Mouse (Mus musculus) limb, embryonic 13.5 days (tissue): Measurements from ENCODE around the gene Rbms3. TPM values are rescaled to one million over a fixed set of nuclear protein-coding genes. Genes with fewer than 3 reads are reported as not detected.

Experiments used
- ATAC-seq: fragments of 200-750 bp; cut with Nextera tagmentation; 2 replicates; pipeline ENCODE4 v1.8.0; 2017; ENCODE audit warnings: low read depth, moderate number of reproducible peaks, moderate TSS enrichment; ENCODE audit not compliant: low FRiP score
- H3K27ac ChIP-seq: fragments of 300-500 bp; sonication (generic); 2 replicates; pipeline ENCODE4 v1.5.1; 2015; ENCODE audit warnings: inconsistent platforms, mild to moderate bottlenecking, moderate library complexity
- H3K27me3 ChIP-seq: fragments of 300-500 bp; sonication (generic); 2 replicates; pipeline ENCODE4 v1.6.1; 2015; ENCODE audit warnings: mild to moderate bottlenecking, inconsistent platforms
- H3K36me3 ChIP-seq: fragments of 300-500 bp; sonication (generic); 2 replicates; pipeline ENCODE4 v1.6.1; 2015; ENCODE audit warnings: inconsistent platforms, mild to moderate bottlenecking, moderate library complexity
- H3K4me1 ChIP-seq: fragments of 300-500 bp; sonication (generic); 2 replicates; pipeline ENCODE4 v1.6.1; 2015; ENCODE audit warnings: inconsistent platforms
- H3K4me2 ChIP-seq: fragments of 300-500 bp; sonication (generic); replicated peaks from 2 replicates; pipeline ENCODE4 v1.6.1; 2015; ENCODE audit warnings: inconsistent platforms, mild to moderate bottlenecking, moderate library complexity
- H3K4me3 ChIP-seq: fragments of 300-500 bp; sonication (generic); 2 replicates; pipeline ENCODE4 v1.5.1; 2015; ENCODE audit warnings: moderate library complexity, mild to moderate bottlenecking, inconsistent platforms
- H3K9ac ChIP-seq: fragments of 300-500 bp; sonication (generic); 2 replicates; pipeline ENCODE4 v1.6.1; 2015; ENCODE audit warnings: mild to moderate bottlenecking, inconsistent platforms
- H3K9me3 ChIP-seq: fragments of 300-500 bp; sonication (generic); 2 replicates; pipeline ENCODE4 v1.6.1; 2016; ENCODE audit warnings: inconsistent platforms
- WGBS: fragments of 180-500 bp; shearing (Covaris S2); methylation state at CpG from one replicate; pipeline ENCODE4 v1.1.7; 2015; 5-methylcytosine and 5-hydroxymethylcytosine counted together
- polyA plus RNA-seq: library from polyadenylated mRNA; unstranded; fragments of >200 nt; fragmentation: Nextera tagmentation; extraction: Ambion mirVana; gene quantifications from 2 replicates; pipeline ENCODE4 v1.2.1, GENCODE M21; 2015

Rbms3 gene
- polyA plus RNA-seq, 1 experiment from 2014 or later: 101 TPM

DNA sequence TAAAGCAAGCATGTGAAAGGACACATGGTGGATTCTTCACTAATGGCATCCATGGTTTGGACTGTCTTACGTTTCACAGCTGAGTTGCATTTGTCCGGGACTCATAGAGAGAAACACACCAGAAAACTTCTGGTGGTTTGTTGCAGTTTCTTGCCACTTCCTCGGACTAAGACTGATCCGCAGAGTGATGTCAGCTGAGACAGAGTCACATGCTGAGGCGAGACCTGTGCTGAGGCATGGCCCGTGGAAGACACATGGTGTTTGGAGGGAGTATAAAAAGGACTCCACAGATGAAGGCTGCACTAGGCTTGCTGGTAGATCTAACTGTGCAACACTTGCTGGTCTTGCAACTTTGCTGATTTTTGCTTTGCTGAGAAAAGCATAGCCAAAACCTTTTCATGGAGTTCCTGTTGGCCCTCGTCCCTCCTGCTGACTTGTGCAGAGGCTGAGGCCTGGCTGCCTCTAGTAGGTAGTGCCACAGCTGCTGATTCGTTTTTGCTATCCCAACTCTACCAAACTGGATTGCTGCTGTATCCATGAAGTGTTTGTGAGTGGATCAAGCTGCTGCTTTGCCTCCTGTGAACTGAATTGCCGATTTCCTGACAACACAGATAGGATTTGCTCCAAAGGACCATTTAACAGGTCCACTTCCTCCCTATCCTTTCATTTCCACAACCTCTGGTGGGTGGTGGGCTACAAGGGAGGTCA is 742.6 kb downstream of the Rbms3 start:
- Histone ChIP-seq H3K36me3 (peaks cover 4% of the 10 kb centered on the region; the same call in 1 of the 2 replicates), H3K4me2 (no peak overlapping the region), H3K27ac (no peak overlapping the region), H3K4me3 (no peak overlapping the region), H3K4me1 (peaks cover 10% of the 10 kb centered on the region), H3K9me3 (peaks cover 2% of the 10 kb centered on the region; the same call in 1 of the 2 replicates), H3K27me3 (no peaks in the 10 kb centered on the region), H3K9ac (no peak overlapping the region)
- ATAC-seq: no peak
- WGBS: 79% methylated on average over 9 of the region's 9 CpGs

DNA sequence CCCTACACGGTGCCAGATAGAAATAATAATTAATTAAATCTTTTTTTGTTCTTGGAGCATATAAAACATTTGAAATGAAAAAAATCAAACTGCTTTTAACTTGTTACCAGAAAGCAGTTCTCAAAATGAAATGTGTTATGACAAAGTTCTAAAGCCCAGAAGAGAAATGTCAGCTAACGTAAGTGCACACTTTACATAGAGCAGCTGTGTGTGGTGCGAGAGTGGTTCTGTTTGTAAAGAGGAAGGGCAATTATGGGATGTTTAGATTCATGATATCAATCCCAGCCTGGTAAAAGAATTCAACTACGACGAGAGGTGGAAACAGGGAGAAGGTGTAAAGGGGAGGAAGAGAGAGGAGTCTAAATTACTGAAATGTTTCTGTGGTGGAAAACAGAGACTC is 744.1 kb downstream of the Rbms3 start:
- H3K27ac ChIP-seq: no peak overlapping the region
- ATAC-seq: no peak
- no peaks in the 10 kb centered on the region for H3K27me3 ChIP-seq
- peaks cover 4% of the 10 kb centered on the region; the same call in 1 of the 2 replicates for H3K9me3 ChIP-seq
- H3K4me3 ChIP-seq: no peak overlapping the region
- no peak overlapping the region for H3K4me2 ChIP-seq
- WGBS: 60% methylated on average over 5 of the region's 5 CpGs
- H3K9ac ChIP-seq: no peak overlapping the region
- peaks cover 14% of the 10 kb centered on the region for H3K4me1 ChIP-seq
- no peaks in the 10 kb centered on the region for H3K36me3 ChIP-seq

DNA sequence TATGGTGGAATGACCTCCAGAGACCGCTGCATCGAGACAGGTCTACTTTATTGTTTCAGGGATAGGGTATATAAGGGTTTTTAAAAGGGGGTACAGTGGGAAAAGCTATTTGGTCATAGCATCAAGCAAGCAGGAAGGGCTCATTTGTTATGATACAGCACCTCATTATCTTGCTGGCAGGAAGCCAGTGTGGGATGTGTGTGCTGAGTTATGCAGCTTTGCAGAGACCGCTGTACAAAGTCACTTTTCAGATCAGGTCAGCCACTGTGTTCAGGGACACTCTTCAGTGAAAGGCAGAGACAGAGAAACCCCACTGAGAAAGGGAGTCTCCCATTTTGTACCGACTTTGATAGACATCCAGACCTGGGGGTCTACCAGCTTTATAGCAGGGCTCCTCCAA is 749.2 kb downstream of the Rbms3 start:
- H3K4me3 ChIP-seq: no peak overlapping the region
- H3K36me3 ChIP-seq: peaks cover 12% of the 10 kb centered on the region
- H3K27ac ChIP-seq: no peak overlapping the region; the same call in 1 of the 2 replicates
- no peaks in the 10 kb centered on the region for H3K27me3 ChIP-seq
- 59% methylated on average over 4 of the region's 4 CpGs for WGBS
- no peak overlapping the region for H3K9ac ChIP-seq
- peaks cover 16% of the 10 kb centered on the region for H3K9me3 ChIP-seq
- ATAC-seq: no peak
- H3K4me1 ChIP-seq: peaks cover 27% of the 10 kb centered on the region
- no peak overlapping the region for H3K4me2 ChIP-seq

DNA sequence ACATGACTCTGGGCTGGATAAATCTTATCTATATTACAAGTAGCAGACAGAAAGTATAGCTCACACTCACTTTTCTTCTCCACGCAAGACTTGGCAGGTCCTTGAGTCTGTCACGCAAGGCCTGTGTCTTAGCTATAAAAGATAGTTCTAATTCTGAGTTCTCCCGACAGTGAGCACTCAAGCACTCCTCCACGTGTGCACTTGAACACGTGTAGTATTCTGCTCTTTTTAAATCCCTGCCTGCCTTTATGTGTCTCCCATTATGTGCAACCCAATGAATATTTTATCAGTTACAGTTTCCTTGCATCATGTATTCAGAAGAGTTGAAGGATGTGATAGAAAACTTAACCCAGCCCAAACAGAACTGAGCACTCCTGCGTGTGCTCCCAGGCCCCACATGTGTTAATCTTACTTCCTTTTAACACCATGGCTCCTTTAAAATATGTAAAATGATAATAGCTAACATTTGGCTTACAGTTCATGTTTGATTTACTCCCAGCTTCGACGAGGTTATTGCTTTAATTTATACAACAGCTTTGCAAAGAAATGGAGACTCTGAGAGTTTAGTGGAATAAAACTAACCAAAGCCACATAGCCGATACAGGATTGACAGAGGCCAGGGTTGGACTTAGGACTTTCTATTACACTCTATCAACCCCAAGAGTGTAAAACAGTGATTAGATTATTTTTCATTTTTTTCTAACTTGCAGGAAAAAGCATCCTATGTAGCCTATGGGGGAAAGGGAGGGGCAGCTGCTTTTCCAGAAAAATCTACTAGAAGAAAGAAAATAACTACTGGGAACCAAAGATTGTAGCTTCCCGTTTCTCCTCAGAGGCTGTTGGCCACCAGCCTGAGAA is 749.9 kb downstream of the Rbms3 start:
- ATAC-seq: no peak

DNA sequence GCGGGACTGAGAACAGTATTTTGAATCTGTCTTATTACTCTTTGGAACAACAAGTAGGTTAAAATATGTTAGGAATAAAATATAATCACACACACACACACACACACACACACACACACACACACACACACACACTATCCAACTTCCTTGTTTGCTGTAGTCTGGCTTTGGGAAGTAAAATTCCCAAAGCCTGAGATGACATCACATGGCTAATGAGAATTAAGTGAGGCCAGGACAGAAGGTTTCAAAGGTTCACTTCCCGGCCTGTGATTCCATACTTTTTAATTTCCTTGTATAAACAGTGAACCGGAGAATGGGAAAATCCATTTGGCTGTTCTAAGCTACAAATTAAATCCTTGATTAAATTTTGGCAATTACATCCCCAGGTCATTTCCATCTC is 752.9 kb downstream of the Rbms3 start:
- 54% methylated on average over 3 of the region's 3 CpGs for WGBS
- no peak overlapping the region for H3K4me3 ChIP-seq
- H3K9me3 ChIP-seq: peaks cover 14% of the 10 kb centered on the region
- no peak for ATAC-seq
- H3K27me3 ChIP-seq: no peaks in the 10 kb centered on the region
- H3K4me2 ChIP-seq: no peak overlapping the region
- H3K4me1 ChIP-seq: peaks cover 39% of the 10 kb centered on the region
- no peak overlapping the region for H3K9ac ChIP-seq
- H3K36me3 ChIP-seq: peaks cover 12% of the 10 kb centered on the region
- no peak overlapping the region; the same call in 1 of the 2 replicates for H3K27ac ChIP-seq

More for the DNA sequence above, 749.9 kb downstream of the Rbms3 start:
- Histone ChIP-seq H3K27ac (no peak overlapping the region), H3K4me3 (no peak overlapping the region), H3K9ac (no peak overlapping the region), H3K9me3 (peaks cover 16% of the 10 kb centered on the region), H3K27me3 (no peaks in the 10 kb centered on the region), H3K4me1 (peaks cover 32% of the 10 kb centered on the region), H3K4me2 (no peak overlapping the region), H3K36me3 (peaks cover 12% of the 10 kb centered on the region)
- 82% methylated on average over 10 of the region's 10 CpGs for WGBS

DNA sequence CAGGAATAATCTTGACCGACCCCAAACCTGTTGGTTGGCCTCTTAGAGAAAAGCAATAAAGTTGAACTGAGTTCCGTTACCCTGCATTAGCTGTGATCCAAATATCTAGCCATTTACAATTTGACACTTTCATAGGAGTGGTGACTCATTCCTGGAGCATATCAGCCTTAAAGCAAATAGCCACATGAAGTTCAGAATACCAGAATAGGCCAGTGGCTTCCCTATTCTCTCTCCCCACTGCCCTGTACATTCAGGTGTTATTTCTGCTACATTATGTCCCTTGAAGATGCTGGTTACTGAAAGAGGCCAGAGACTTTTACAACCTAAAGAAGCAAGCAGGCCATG is 755.8 kb downstream of the Rbms3 start:
- Histone ChIP-seq H3K9ac (no peak overlapping the region), H3K27me3 (no peaks in the 10 kb centered on the region), H3K4me2 (peak overlapping the region; percentile 22), H3K9me3 (peaks cover 2% of the 10 kb centered on the region), H3K4me1 (peaks cover 33% of the 10 kb centered on the region), H3K4me3 (no peak overlapping the region), H3K36me3 (peaks cover 4% of the 10 kb centered on the region), H3K27ac (peak overlapping the region; percentile 55; the same call in 1 of the 2 replicates)
- 0 out of 2 replicates have a peak, but pooled peaks have one; percentile 5 for ATAC-seq
- WGBS: 11% methylated on average over 2 of the region's 2 CpGs

DNA sequence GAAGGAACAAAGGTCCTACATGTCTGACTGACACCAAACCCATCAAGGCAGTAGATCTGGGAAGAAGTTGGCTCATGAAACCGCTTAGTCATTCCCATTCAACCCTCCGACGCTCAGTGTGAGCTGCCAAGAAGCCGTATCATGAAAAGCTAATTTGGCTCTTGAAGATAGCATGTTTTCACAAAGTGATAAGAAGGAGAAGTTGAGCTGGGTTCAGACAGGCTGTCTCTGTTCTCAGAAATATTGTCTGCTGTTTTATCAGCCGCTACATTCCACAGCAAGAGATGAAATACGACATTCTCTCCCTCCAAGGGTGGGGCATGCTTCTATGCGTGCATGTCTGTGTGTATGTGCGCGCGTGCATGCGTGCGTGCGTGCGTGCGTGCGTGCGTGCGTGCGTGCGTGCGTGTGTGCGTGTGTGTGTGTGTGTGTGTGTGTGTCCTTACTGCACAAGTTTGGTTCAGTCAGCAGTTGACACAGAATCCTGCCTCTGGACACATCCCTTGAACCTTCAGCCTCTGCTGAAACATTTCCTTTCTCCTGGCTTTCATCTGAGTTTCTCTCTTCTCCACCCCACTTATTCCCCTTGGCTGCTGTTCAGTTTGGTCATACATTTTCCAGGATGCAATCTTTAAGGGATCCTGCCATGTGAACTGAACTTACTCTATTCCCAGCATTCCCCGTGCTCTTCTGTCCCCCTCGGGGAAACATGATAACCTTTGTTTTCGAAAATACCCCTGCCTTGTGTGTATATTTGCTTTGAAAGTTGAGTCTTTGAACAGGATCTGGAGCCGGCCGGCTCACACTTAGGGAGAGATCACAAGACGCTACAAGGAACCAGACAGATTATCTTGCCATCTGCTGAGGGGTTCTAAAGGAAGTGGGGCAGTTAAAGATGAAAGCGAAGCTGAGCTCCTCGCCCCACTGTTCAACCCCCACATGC is 756.4 kb downstream of the Rbms3 start:
- Histone ChIP-seq H3K27me3 (no peaks in the 10 kb centered on the region), H3K4me3 (no peak overlapping the region), H3K9ac (no peak overlapping the region), H3K36me3 (no peaks in the 10 kb centered on the region; the same call in 1 of the 2 replicates), H3K4me2 (peak overlapping the region; percentile 22), H3K27ac (peak overlapping the region; percentile 55; the same call in 1 of the 2 replicates), H3K9me3 (no peaks in the 10 kb centered on the region), H3K4me1 (peaks cover 33% of the 10 kb centered on the region)
- peak; percentile 54; the same call in 1 of the 2 replicates for ATAC-seq
- 62% methylated on average over 30 of the region's 30 CpGs for WGBS

DNA sequence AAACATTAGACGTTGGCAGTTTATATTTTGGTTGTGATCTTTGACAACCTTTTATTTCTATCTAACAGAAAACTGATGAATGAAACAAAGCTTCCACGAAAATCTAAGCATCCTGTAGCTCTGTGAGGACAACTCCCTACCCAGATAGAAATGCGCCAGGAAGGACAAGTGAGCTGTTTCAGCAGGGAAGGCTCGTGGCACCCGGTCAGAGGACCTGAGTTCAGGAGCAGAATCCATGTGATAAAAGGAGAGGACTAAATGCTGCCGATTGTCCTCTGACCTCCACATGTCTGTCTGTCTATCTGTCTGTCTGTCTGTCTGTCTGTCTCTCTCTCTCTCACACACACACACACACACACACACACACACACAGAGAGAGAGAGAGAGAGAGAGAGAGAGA is 757.4 kb downstream of the Rbms3 start:
- peaks cover 33% of the 10 kb centered on the region for H3K4me1 ChIP-seq
- H3K9me3 ChIP-seq: no peaks in the 10 kb centered on the region
- ATAC-seq: no peak
- no peak overlapping the region for H3K4me3 ChIP-seq
- no peak overlapping the region for H3K9ac ChIP-seq
- no peaks in the 10 kb centered on the region for H3K27me3 ChIP-seq
- no peaks in the 10 kb centered on the region; the same call in 1 of the 2 replicates for H3K36me3 ChIP-seq
- no peak overlapping the region for H3K4me2 ChIP-seq
- WGBS: 82% methylated on average over 6 of the region's 6 CpGs
- H3K27ac ChIP-seq: no peak overlapping the region

DNA sequence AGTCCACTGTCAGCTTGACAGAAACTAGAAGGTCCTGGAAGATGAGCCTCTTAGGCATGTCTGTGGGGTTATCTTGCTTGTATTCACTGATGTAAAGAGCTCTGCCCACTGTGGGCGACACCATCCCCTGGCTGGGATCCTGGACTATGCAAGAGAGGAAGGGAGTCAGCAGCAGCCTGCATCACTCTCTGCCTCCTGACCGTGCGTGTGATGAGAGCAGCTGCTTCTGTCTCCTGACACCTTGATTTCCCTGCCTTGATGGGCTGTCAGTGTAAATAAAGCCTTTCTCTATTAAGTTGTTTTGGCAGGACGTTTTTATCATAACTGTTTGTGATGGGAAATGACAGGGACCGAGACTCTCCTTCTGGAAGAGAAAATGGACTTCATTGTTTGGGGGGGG is 758.1 kb downstream of the Rbms3 start:
- Histone ChIP-seq H3K36me3 (no peaks in the 10 kb centered on the region; the same call in 1 of the 2 replicates), H3K4me1 (peaks cover 33% of the 10 kb centered on the region), H3K27me3 (no peaks in the 10 kb centered on the region), H3K4me3 (no peak overlapping the region), H3K27ac (no peak overlapping the region), H3K4me2 (no peak overlapping the region), H3K9me3 (no peaks in the 10 kb centered on the region), H3K9ac (no peak overlapping the region)
- ATAC-seq: no peak
- WGBS: 91% methylated on average over 5 of the region's 5 CpGs

DNA sequence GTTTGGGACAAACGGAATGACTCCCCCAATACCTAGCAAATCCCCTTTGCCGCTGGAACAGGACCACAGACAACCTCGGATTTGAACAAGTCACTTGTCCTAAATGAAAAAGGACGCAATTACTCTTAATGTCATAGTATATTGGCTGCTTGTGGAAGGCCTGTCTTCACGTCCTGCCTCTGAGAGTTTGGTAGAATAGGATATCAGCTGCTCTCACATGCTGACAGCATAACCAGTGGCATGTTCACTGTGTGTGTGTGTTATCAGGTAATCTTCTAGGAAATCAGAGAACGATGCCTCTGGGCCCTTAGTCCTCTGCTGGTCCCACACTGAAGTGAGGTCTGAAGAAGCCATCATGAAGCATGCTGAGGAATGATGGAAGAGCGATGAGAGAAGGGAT is 763.7 kb downstream of the Rbms3 start:
- H3K4me2 ChIP-seq: no peak overlapping the region
- no peak overlapping the region for H3K4me3 ChIP-seq
- ATAC-seq: no peak
- H3K27me3 ChIP-seq: no peaks in the 10 kb centered on the region
- H3K9ac ChIP-seq: no peak overlapping the region
- H3K27ac ChIP-seq: no peak overlapping the region
- 85% methylated on average over 7 of the region's 7 CpGs for WGBS
- peaks cover 4% of the 10 kb centered on the region; the same call in 1 of the 2 replicates for H3K9me3 ChIP-seq
- 0 out of 2 replicates have a peak, but pooled peaks cover 6% of the 10 kb centered on the region for H3K36me3 ChIP-seq
- peaks cover 28% of the 10 kb centered on the region for H3K4me1 ChIP-seq

DNA sequence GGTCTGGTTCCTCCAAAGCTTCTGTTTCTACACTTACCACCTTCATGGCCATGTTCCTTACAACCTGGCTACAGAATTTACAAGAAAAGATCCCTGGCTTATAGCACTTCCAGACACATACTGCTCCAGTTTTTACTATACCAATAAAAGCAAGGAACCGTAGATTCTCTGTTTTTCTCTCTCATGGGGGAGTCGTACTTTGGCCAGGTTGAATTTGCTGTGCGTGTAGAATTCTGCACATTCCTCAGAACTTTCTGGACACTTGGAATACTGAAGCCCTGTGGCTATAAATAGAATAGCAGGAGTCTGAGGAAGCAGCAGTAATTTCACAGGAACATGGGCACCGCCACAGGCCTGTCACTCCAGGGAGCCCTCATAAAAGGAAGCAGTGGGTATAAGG is 766.1 kb downstream of the Rbms3 start:
- no peaks in the 10 kb centered on the region for H3K27me3 ChIP-seq
- 6% methylated on average over 4 of the region's 4 CpGs for WGBS
- H3K4me3 ChIP-seq: no peak overlapping the region
- 0 out of 2 replicates have a peak, but pooled peaks cover 6% of the 10 kb centered on the region for H3K36me3 ChIP-seq
- peak; percentile 69 for ATAC-seq
- peaks cover 4% of the 10 kb centered on the region; the same call in 1 of the 2 replicates for H3K9me3 ChIP-seq
- no peak overlapping the region for H3K9ac ChIP-seq
- H3K4me2 ChIP-seq: 0 out of 2 replicates have a peak overlapping the region, but pooled peaks have one; percentile 3
- H3K27ac ChIP-seq: peak overlapping the region; percentile 59; the same call in 1 of the 2 replicates
- peaks cover 28% of the 10 kb centered on the region for H3K4me1 ChIP-seq
